Comparison of ENCODE assay signal across 9 mouse cellular contexts in genomic region chr7:16056459-16057135, GRCm38 (mm10). TPM values are rescaled to one million over a fixed set of nuclear protein-coding genes. Genes with fewer than 3 reads are reported as not detected.
DNase-seq lines count a peak whose midpoint lies in the region; ATAC-seq and TF ChIP-seq lines count a peak whose summit lies in the region.
"Had no signal": no experiment of that assay in that cellular context is flagged by ENCODE, and none has a peak within 500 bp of the region (broad histone marks: within the 10 kb centered on the region; RNA-seq: fewer than 3 reads in every experiment).

No protein-coding gene starts in this region.

- no peaks in the 10 kb centered on the region for H3K36me3 ChIP-seq in forebrain, postnatal 0 days (ENCODE audit: insufficient read depth)
- H3K36me3 ChIP-seq in forebrain, embryonic 12.5 days (replicated peaks) = no peaks in the 10 kb centered on the region
- no peaks in the 10 kb centered on the region for H3K36me3 ChIP-seq in thymus, adult 2 months (ENCODE audit: control insufficient read depth, insufficient read depth, low read length)

- no peak for TF ChIP-seq POLR2A in thymus, adult 2 months (IDR thresholded peaks at IDR 0.05; ENCODE audit: control insufficient read depth, extremely low read depth, insufficient read depth, low read length, poor library complexity)

- H3K9me3 ChIP-seq in forebrain, postnatal 0 days (ENCODE audit: low read length) = no peaks in the 10 kb centered on the region
- H3K9me3 ChIP-seq in forebrain, embryonic 12.5 days = peaks cover 5% of the 10 kb centered on the region

- peak; percentile 59 for TF ChIP-seq CTCF in forebrain, postnatal 0 days (IDR thresholded peaks at IDR 0.05; ENCODE audit: low read depth)
- TF ChIP-seq CTCF in thymus, adult 2 months (IDR thresholded peaks at IDR 0.05; ENCODE audit: borderline replicate concordance, control insufficient read depth, extremely low read depth, insufficient read depth, low read length, poor library complexity) = no peak

- peaks cover 7% of the 10 kb centered on the region; the same call in 1 of the 2 replicates for H3K4me1 ChIP-seq in forebrain, postnatal 0 days (ENCODE audit: insufficient read depth)
- peaks cover 7% of the 10 kb centered on the region for H3K4me1 ChIP-seq in forebrain, embryonic 12.5 days
- H3K4me1 ChIP-seq in thymus, adult 2 months (replicated peaks; ENCODE audit: control insufficient read depth, insufficient read depth, low read length) = peaks cover 17% of the 10 kb centered on the region

- no peak for ATAC-seq in forebrain, postnatal 0 days
- no peak for ATAC-seq in forebrain, embryonic 12.5 days (ENCODE audit: low FRiP score)
- no peak for ATAC-seq in granulocyte monocyte progenitor cell, adult 5-6 weeks (replicated peaks; ENCODE audit: poor library complexity, severe bottlenecking)

- H3K9ac ChIP-seq in forebrain, postnatal 0 days = no peak overlapping the region
- no peak overlapping the region for H3K9ac ChIP-seq in forebrain, embryonic 12.5 days

- DNase-seq in forebrain, postnatal 0 days = peak; percentile 25
- no peak for DNase-seq in thymus, adult 2 months
- no peak for DNase-seq in thymus, postnatal 25 days
- peak; percentile 83 to 87 for DNase-seq in cerebellum, postnatal 14 days
- DNase-seq in mesoderm, embryonic 11.5 days (ENCODE audit: low read depth, low spot score) = peak; percentile 17
- no peak for DNase-seq in gastrocnemius, postnatal 36 days

- no peak overlapping the region for H3K4me2 ChIP-seq in forebrain, postnatal 0 days (ENCODE audit: low read depth)
- no peak overlapping the region for H3K4me2 ChIP-seq in forebrain, embryonic 12.5 days

- intact Hi-C loops in gastrocnemius, postnatal 36 days (cut with DNase I) = loop anchor here (5.0 kb wide), 1 partner anchor 36 kb away; no protein-coding TSS in a partner anchor

- H3K4me3 ChIP-seq in forebrain, postnatal 0 days (ENCODE audit: low read depth, low read length) = no peak overlapping the region
- H3K4me3 ChIP-seq in forebrain, embryonic 12.5 days (replicated peaks) = no peak overlapping the region
- H3K4me3 ChIP-seq in thymus, adult 2 months (ENCODE audit: control insufficient read depth, insufficient read depth, low read length) = no peak overlapping the region

- 30% methylated on average over 5 of the region's 5 CpGs for WGBS in forebrain, postnatal 0 days
- 32% methylated on average over 5 of the region's 5 CpGs for WGBS in forebrain, embryonic 12.5 days
- 8% methylated on average over 5 of the region's 5 CpGs for WGBS in thymus, adult 2 months

- no peak overlapping the region for H3K27ac ChIP-seq in forebrain, postnatal 0 days (ENCODE audit: low read depth, low read length)
- no peak overlapping the region for H3K27ac ChIP-seq in forebrain, embryonic 12.5 days
- H3K27ac ChIP-seq in thymus, adult 2 months (ENCODE audit: control insufficient read depth, insufficient read depth, low read length) = peak overlapping the region; percentile 36; the same call in 1 of the 2 replicates

- H3K27me3 ChIP-seq in forebrain, postnatal 0 days (ENCODE audit: insufficient read depth, low read length) = no peaks in the 10 kb centered on the region
- H3K27me3 ChIP-seq in forebrain, embryonic 12.5 days = peaks cover 32% of the 10 kb centered on the region
- H3K27me3 ChIP-seq in thymus, adult 2 months (ENCODE audit: control insufficient read depth, insufficient read depth, low read length) = no peaks in the 10 kb centered on the region

RNA-seq across cellular contexts. Expression of gene Zfp541, which starts 5.0 kb away (rescaled TPM):
- total RNA-seq in forebrain, postnatal 0 days (2014; rRNA removed) = 0.10 and 0.15 TPM in 2 replicates
- 0.04 and 0.17 TPM in 2 replicates for polyA plus RNA-seq in forebrain, postnatal 0 days (2015; fragmentation: Nextera tagmentation; extraction: Ambion mirVana)
- polyA plus RNA-seq in forebrain, embryonic 12.5 days (2016; fragmentation: Nextera tagmentation; extraction: Ambion mirVana) = not detected in 2 replicates
- polyA plus RNA-seq in thymus, adult 2 months (2012; rRNA removed) = 0.04 and 0.11 TPM in 2 replicates
- not detected in 2 replicates for total RNA-seq in granulocyte monocyte progenitor cell, adult 5-6 weeks (2014; fragmentation: Nextera tagmentation)
- 0.31 TPM in 1 of 2 replicates, not detected in the other for total RNA-seq in granulocyte monocyte progenitor cell, adult 5-6 weeks (2017)
- not detected for total RNA-seq in gastrocnemius, postnatal 36 days (2021)
- total RNA-seq: hematopoietic stem cell, adult 5-6 weeks had no signal

RNA-seq across cellular contexts. Expression of gene Bicra, which starts 8.9 kb away (rescaled TPM):
- 3.2 and 5.0 TPM in 2 replicates for total RNA-seq in forebrain, postnatal 0 days (2014; rRNA removed)
- 3.6 and 5.8 TPM in 2 replicates for polyA plus RNA-seq in forebrain, postnatal 0 days (2015; fragmentation: Nextera tagmentation; extraction: Ambion mirVana)
- polyA plus RNA-seq in forebrain, embryonic 12.5 days (2016; fragmentation: Nextera tagmentation; extraction: Ambion mirVana) = 9.1 and 9.5 TPM in 2 replicates
- polyA plus RNA-seq in thymus, adult 2 months (2012; rRNA removed) = 57.0 and 78.5 TPM in 2 replicates
- 12.2 and 21.8 TPM in 2 replicates for total RNA-seq in granulocyte monocyte progenitor cell, adult 5-6 weeks (2014; fragmentation: Nextera tagmentation)
- total RNA-seq in granulocyte monocyte progenitor cell, adult 5-6 weeks (2017) = 0.34 and 0.93 TPM in 2 replicates
- 1 to 10 TPM; 4.5 to 6.6 TPM for total RNA-seq in gastrocnemius, postnatal 36 days (2021)

RNA-seq across cellular contexts. Expression of gene Napa, which starts 41.7 kb away (rescaled TPM):
- total RNA-seq in forebrain, postnatal 0 days (2014; rRNA removed) = 159 and 270 TPM in 2 replicates
- 211 and 222 TPM in 2 replicates for polyA plus RNA-seq in forebrain, postnatal 0 days (2015; fragmentation: Nextera tagmentation; extraction: Ambion mirVana)
- polyA plus RNA-seq in forebrain, embryonic 12.5 days (2016; fragmentation: Nextera tagmentation; extraction: Ambion mirVana) = 150 and 156 TPM in 2 replicates
- polyA plus RNA-seq in thymus, adult 2 months (2012; rRNA removed) = 256 TPM in 2 replicates
- total RNA-seq in granulocyte monocyte progenitor cell, adult 5-6 weeks (2014; fragmentation: Nextera tagmentation) = 81.0 and 105 TPM in 2 replicates
- total RNA-seq in granulocyte monocyte progenitor cell, adult 5-6 weeks (2017) = 38.5 and 39.5 TPM in 2 replicates
- 100 to 1,000 TPM in 1 of 2 experiments, 10 to 100 TPM in 1; 92.4 to 109 TPM for total RNA-seq in gastrocnemius, postnatal 36 days (2021)

Comparison
In these comparisons a context has a peak if more than half of its experiments do, and no peak if none do; other contexts are left out.
1. DNase-seq: peak in forebrain, postnatal 0 days (single experiment), cerebellum, postnatal 14 days (2 of 2) and mesoderm, embryonic 11.5 days (single experiment); none in thymus, adult 2 months (single experiment), thymus, postnatal 25 days (single experiment) and gastrocnemius, postnatal 36 days (0 of 2).